Mouse (Mus musculus): ENCODE data around the gene Cchcr1. TPM values are rescaled to one million over a fixed set of nuclear protein-coding genes. Genes with fewer than 3 reads are reported as not detected.
"Not testable (repeated sequence)": the region's sequence is repeated elsewhere in the genome, so short reads cannot be mapped to it uniquely, and the experiment has no call there.

Gene Cchcr1
- polyA plus RNA-seq, 1 experiment from 2014 or later = 5.1 TPM

DNA sequence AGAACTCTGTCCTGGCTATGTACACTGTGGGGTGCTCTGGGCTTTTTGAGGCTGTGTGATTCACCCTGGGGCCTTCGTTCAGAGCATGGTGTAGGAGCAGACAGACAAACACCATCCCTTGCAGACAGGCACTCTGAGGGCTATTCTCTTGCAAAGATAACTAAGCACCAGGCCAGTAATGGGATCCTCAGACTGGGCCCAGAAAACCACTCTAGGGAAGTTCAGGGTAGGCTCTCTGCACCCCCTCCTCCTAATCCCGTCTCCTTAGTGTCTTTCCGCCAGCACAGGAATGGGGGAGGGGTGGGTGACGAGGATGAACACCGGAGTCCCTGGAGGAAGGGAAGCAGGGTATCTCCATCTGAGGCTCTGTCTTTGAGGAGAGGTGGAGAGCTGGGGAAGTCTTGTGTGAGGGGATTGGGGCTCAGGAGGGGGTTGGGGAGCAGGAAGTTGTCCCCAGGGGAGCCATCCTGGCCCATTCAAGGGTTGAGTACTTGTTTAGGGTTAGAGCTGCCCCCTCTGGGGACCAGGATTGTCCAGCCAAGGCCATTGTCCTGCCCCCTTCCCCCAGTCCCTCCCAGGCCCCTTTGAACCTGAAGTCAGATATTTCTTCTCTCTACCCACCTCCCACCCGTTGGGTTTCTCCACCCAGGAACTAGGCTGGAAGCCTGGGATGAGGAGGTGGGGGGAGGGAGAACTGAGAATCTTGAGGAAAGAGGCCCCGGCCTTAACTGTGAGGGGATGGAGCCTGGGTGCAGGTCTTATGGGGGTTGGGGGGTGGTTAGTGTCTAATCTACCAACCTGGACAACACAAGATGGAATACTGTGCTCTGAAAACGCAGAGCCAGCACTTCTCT is 12.0 kb upstream of the Cchcr1 start:
- Histone ChIP-seq H3K4me2 (replicated peaks; ENCODE audit: low read depth, low read length) (no peak overlapping the region), H3K9ac (replicated peaks; ENCODE audit: low read depth) (no peak overlapping the region), H3K27ac (ENCODE audit: low read length) (no peak overlapping the region), H3K27me3 (replicated peaks; ENCODE audit: insufficient read depth, low read length) (no peaks in the 10 kb centered on the region), H3K9me3 (ENCODE audit: low read length) (no peaks in the 10 kb centered on the region), H3K36me3 (ENCODE audit: insufficient read depth, low read length) (no peaks in the 10 kb centered on the region), H3K4me3 (ENCODE audit: low read depth, low read length) (no peak overlapping the region), H3K4me1 (ENCODE audit: insufficient read depth, low read depth, low read length) (no peaks in the 10 kb centered on the region)
- WGBS = 38% methylated on average over 8 of the region's 8 CpGs
- DNase-seq (ENCODE audit: low spot score) (no peak), ATAC-seq (no peak)
- no peak for TF ChIP-seq CTCF (IDR thresholded peaks at IDR 0.05)
- TF ChIP-seq EP300 (IDR thresholded peaks at IDR 0.05) = no peak

DNA sequence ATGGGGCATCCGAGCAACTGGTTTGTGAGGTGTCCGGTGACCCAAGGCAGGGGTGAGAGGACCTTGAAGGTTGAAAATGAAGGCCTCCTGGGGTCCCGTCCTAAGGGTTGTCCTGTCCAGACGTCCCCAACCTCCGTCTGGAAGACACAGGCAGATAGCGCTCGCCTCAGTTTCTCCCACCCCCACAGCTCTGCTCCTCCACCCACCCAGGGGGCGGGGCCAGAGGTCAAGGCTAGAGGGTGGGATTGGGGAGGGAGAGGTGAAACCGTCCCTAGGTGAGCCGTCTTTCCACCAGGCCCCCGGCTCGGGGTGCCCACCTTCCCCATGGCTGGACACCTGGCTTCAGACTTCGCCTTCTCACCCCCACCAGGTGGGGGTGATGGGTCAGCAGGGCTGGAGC is 11.1 kb upstream of the Cchcr1 start, which contains the start of gene Pou5f1:
Pou5f1 (plus strand) TSS at position 243 of the 400 bp plus-strand sequence.
- ATAC-seq = no peak
- H3K9ac ChIP-seq (replicated peaks; ENCODE audit: low read depth) = no peak within 1 kb of the TSS
- no peaks in the 10 kb centered on the region for H3K36me3 ChIP-seq (ENCODE audit: insufficient read depth, low read length)
- H3K4me2 ChIP-seq (replicated peaks; ENCODE audit: low read depth, low read length) = no peak within 1 kb of the TSS
- no peak within 1 kb of the TSS for H3K27ac ChIP-seq (ENCODE audit: low read length)
- no peak for DNase-seq (ENCODE audit: low spot score)
- no peak within 1 kb of the TSS for H3K4me3 ChIP-seq (ENCODE audit: low read depth, low read length)
- H3K9me3 ChIP-seq (ENCODE audit: low read length) = no peaks in the 10 kb centered on the region
- WGBS = 61% methylated on average over 13 of the region's 13 CpGs
- no peaks in the 10 kb centered on the region for H3K4me1 ChIP-seq (ENCODE audit: insufficient read depth, low read depth, low read length)
- no peak for TF ChIP-seq EP300 (IDR thresholded peaks at IDR 0.05)
- TF ChIP-seq CTCF (IDR thresholded peaks at IDR 0.05) = no peak
- H3K27me3 ChIP-seq (replicated peaks; ENCODE audit: insufficient read depth, low read length) = no peaks in the 10 kb centered on the region

DNA sequence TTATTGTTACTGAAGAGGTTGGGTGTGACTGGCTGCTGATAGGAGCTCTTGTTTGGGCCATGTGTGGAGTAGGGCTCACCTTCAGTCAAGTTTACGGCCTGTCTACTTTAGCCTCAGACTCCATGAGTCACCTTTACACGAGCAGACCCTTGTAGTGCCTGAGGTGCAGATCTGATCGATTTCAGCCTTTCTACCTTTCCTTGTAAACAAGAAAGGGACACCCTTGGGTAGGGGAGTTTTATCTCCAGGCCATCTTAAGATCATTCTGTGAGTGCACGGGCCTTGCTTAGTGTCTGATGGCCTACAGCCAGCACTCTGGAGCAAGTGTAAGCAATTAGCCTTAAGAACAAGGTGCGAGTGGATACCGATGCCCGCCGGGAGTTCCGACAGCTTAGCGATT is 10.0 kb upstream of the Cchcr1 start:
- 19% methylated on average over 10 of the region's 10 CpGs for WGBS
- Histone ChIP-seq H3K27ac (ENCODE audit: low read length) (no peak overlapping the region), H3K9me3 (ENCODE audit: low read length) (no peaks in the 10 kb centered on the region), H3K4me1 (ENCODE audit: insufficient read depth, low read depth, low read length) (no peaks in the 10 kb centered on the region), H3K9ac (replicated peaks; ENCODE audit: low read depth) (no peak overlapping the region), H3K4me2 (replicated peaks; ENCODE audit: low read depth, low read length) (no peak overlapping the region), H3K36me3 (ENCODE audit: insufficient read depth, low read length) (no peaks in the 10 kb centered on the region), H3K4me3 (ENCODE audit: low read depth, low read length) (no peak overlapping the region), H3K27me3 (replicated peaks; ENCODE audit: insufficient read depth, low read length) (no peaks in the 10 kb centered on the region)
- ATAC-seq = peak; percentile 33; the same call in 1 of the 2 replicates
- no peak for DNase-seq (ENCODE audit: low spot score)
- TF ChIP-seq CTCF (IDR thresholded peaks at IDR 0.05) (no peak), EP300 (IDR thresholded peaks at IDR 0.05) (no peak)

DNA sequence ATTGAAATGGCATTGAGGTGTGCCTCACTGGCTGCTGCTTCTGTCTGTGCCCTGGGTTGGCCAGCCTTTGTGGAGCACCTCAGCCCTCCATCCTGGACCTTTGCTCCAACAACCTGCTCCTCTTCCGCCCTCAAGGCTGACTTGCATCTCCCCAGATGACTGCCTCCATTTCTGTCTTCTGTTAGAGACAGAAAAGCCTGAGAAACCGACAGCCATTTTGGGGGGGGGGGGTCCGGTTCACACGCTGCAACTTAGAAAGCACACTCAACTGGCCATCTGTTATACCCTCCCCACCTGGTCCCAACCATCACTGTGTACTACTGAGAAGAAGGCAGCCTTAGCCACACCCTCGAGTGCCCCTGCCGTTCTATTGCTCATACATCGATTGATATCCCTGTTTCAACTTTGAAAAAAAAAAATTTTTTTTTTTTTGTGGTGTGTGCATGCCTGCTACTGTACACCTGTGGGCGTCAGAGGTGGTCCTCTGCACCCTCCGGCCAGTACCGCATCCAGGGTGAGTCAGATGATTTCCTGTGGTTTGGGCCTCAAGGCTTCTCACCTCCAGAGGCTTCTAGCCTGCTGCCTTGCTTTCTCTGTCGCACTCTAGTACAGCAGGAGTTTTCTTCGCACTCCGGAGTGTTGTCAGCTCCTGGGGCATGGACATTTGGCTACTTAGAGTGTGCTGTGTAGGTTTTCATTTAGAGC is 9.2 kb upstream of the Cchcr1 start:
- Histone ChIP-seq H3K9me3 (ENCODE audit: low read length) (no peaks in the 10 kb centered on the region), H3K36me3 (ENCODE audit: insufficient read depth, low read length) (no peaks in the 10 kb centered on the region), H3K27ac (ENCODE audit: low read length) (no peak overlapping the region), H3K4me1 (ENCODE audit: insufficient read depth, low read depth, low read length) (no peaks in the 10 kb centered on the region), H3K4me2 (replicated peaks; ENCODE audit: low read depth, low read length) (no peak overlapping the region), H3K27me3 (replicated peaks; ENCODE audit: insufficient read depth, low read length) (no peaks in the 10 kb centered on the region), H3K9ac (replicated peaks; ENCODE audit: low read depth) (no peak overlapping the region), H3K4me3 (ENCODE audit: low read depth, low read length) (no peak overlapping the region)
- TF ChIP-seq EP300 (IDR thresholded peaks at IDR 0.05) = no peak
- DNase-seq (ENCODE audit: low spot score) = no peak
- ATAC-seq = no peak
- WGBS = 36% methylated on average over 13 of the region's 13 CpGs

DNA sequence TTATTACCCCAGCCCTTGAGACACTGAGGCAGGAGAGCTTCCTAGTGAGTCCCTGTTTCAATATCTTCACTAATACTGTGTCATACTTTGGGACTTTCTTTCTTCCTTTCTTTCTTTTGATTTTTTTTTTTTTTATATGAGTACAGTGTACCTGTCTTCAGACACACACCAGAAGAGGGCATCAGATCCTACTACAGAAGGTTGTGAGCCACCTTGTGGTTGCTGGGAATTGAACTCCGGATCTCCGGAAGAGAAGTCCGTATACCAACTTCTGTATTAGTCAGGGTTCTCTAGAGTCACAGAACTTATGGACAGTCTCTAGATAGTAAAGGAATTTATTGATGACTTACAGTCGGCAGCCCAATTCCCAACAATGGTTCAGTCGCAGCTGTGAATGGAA is 8.6 kb upstream of the Cchcr1 start:
- not testable (repeated sequence) for H3K4me3 ChIP-seq (ENCODE audit: low read depth, low read length); H3K27me3 ChIP-seq (replicated peaks; ENCODE audit: insufficient read depth, low read length); H3K4me1 ChIP-seq (ENCODE audit: insufficient read depth, low read depth, low read length); H3K4me2 ChIP-seq (replicated peaks; ENCODE audit: low read depth, low read length); H3K36me3 ChIP-seq (ENCODE audit: insufficient read depth, low read length); ATAC-seq; H3K9me3 ChIP-seq (ENCODE audit: low read length); H3K9ac ChIP-seq (replicated peaks; ENCODE audit: low read depth); H3K27ac ChIP-seq (ENCODE audit: low read length); DNase-seq (ENCODE audit: low spot score)
- TF ChIP-seq CTCF (IDR thresholded peaks at IDR 0.05) = 0 out of 2 replicates have a peak, but pooled peaks have one; percentile 10
- 57% methylated on average over 4 of the region's 5 CpGs for WGBS

DNA sequence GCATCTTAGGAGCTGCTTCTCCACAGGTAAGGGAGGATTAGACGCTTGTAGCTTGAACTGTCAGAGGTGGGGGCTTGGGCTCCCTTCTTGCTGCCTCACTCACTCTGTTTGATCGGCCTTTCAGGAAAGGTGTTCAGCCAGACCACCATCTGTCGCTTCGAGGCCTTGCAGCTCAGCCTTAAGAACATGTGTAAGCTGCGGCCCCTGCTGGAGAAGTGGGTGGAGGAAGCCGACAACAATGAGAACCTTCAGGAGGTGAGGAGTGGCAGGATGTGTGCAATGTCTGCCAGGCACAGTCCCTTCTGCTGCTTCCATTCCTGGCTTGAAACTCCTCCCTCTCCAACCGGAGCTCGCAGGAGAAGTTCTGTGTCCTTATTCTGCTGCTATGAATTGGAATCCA is 7.6 kb upstream of the Cchcr1 start:
- TF ChIP-seq CTCF (IDR thresholded peaks at IDR 0.05) = peak; percentile 81
- TF ChIP-seq EP300 (IDR thresholded peaks at IDR 0.05) = no peak
- Histone ChIP-seq H3K4me1 (ENCODE audit: insufficient read depth, low read depth, low read length) (no peaks in the 10 kb centered on the region), H3K27me3 (replicated peaks; ENCODE audit: insufficient read depth, low read length) (no peaks in the 10 kb centered on the region), H3K4me3 (ENCODE audit: low read depth, low read length) (no peak overlapping the region), H3K4me2 (replicated peaks; ENCODE audit: low read depth, low read length) (no peak overlapping the region), H3K9ac (replicated peaks; ENCODE audit: low read depth) (no peak overlapping the region), H3K36me3 (ENCODE audit: insufficient read depth, low read length) (no peaks in the 10 kb centered on the region), H3K9me3 (ENCODE audit: low read length) (no peaks in the 10 kb centered on the region), H3K27ac (ENCODE audit: low read length) (no peak overlapping the region)
- DNase-seq (ENCODE audit: low spot score) = peak; percentile 64
- ATAC-seq = peak; percentile 52; the same call in 1 of the 2 replicates
- 17% methylated on average over 8 of the region's 8 CpGs for WGBS

Data from lung, postnatal 0 days (tissue).